Mouse (Mus musculus): ENCODE results near the gene Aes. TPM values are rescaled to one million over a fixed set of nuclear protein-coding genes. Genes with fewer than 3 reads are reported as not detected.

Aes gene
- total RNA-seq, 2 experiments from 2014 or later, result 821 to 843 TPM

DNA sequence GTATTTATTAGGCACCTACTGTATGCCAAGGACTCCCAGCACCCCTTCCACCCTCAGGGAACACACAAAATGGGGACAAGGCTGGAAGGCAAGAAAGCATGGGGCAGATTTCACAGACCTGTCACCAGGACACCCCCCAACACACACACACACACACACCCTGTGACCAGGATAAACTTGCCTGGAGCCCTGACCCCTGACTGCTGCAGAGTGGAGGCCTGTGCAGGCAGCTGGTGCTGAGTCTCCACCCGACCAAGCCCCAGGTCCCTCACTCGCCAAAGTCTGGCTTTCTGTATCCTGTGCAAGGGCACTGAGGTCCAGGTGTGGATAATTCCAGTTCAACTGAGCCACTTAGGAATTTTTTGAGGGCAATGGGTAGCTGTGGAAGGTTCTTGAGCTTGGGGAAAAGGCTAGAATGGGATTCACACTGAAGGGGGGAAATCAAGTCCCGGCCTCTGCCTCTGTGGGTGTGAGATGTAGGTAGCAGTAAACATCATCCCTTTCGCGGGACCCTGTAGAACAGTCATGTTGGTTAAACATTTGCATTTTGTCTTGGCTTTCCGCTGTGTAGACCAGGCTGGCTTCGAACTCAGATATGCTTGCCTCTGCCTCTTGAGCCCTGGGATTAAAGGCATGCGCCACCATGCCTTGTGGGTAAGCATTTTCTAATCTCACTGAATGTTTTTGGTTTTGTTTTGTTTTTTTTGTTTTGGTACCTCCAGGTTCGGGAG, 10.4 kb downstream of the Aes start:
- DNase-seq, result no peak

DNA sequence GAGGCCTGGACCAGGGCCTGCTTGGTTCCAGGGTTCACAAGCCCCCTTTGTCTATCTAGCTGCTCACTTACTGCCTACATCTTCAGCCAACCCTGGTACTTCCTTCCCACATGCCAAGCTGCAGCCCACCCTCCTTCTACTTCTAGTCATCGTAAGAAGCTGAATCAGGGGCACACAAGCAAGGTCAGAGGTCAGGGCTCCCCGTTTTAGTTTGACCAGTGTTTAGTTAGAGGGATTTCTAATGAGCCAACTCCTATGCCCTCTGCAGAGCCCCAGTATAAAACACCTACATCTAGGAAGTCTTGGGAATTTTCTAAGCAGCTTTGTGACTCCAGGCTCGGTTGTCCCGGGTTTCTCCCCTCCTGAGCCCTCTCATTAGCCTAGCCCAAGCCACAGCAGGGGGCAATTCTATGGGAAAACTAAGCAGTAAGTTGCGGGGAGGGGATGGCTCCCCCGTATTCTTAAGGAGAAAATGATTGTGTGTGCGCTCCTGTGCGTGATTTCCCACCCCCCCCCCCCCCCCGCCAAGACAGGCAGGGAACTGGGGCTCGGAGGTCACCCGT, 11.0 kb downstream of the Aes start:
- no peak for DNase-seq

DNA sequence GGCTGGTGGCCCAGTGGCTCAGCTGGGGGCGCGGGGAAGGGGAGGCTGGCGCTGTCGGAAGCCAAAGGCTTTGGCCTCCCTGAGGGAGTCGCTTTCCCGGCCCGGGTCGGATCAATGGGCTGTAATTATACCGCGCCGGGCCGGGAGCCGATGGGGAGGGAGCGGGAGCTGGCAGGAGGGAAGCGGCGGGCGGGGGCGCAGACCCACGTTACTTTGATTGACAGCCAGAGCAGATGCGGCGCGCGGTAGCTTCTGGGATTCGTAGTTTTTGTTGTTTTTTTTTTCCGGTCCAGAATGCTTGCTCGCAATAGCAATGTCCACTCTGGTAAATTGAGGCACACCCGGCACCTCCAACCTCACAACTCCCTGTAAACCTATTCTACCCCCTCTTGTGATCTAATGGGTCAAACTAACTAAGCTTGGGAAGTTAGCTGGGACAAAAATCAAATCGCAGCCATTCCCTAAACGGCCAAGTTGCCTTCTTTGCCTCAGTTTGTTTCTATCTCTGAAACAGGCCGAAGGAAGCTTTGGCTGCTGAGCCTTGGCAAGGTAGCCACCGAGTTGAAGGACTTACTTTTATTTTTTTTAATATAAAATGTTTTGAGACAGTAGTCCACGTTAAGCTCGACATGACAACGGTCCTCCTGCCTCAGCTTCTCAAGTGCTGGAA, 11.7 kb downstream of the Aes start:
- DNase-seq, result peak; percentile 97

DNA sequence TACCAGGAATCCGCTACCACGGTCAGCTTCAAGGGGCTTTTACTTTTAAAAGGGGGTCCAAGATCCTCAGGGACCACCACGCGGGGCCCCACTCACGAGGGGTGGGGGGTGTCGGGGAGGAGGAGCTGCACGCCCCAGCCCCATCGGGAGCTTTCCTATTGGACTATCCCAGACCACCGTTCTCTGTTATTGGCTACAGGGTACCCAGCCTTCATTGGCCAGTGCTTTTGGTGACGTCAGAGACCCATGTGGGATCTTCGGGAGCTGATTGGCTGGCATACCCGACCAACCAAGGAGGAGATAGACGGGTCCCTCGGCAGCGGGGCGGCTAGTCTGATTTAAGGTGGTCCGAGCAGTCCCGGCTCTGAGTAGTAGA, 12.2 kb downstream of the Aes start:
- DNase-seq, result peak; percentile 99

DNA sequence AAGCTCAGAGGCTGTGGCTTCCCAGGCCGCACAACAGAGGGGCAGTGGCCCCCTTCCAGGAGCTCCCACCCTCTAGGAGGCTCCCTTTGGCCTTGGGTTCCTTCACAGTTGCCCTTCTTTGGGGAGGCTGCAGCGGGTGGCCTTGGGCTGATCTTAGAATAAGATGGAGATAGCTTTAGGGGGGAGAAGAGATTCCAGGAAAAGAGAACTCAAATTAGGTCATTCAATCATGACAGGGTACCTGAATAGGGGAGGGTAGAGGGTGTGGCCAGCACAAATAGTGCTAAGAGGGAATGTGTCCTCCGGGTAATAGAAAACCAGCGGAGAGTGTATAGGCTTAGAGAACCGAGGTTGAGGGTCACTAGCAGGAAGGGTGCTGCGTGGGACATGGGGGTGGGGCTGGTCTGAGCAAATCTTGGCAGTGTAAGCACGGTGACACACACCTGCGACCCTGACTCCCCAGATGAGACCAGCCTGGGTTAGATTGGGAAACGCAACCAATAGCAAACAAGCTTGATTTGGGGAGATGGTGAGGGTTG, 12.9 kb downstream of the Aes start:
- DNase-seq, result no peak

DNA sequence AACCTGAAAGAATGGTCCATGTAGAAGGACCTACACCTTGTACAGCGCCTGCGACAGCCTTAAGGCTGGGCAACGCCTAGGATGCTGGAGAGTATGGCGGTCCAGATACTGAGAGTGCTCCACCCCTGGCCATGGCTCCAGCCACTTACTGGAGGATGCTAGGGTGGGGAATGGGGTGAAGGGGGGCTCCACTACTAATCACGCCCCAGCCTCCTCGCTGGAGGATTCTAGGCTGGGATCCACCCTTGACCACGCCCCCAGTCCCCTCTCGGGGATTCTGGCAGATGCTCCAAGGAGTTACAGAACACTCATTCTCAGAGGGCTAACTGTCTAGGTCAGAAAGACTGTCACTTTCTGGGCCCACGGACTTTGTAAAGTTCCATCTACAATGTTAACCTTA, 13.7 kb downstream of the Aes start:
- peak; percentile 60 for DNase-seq

DNA sequence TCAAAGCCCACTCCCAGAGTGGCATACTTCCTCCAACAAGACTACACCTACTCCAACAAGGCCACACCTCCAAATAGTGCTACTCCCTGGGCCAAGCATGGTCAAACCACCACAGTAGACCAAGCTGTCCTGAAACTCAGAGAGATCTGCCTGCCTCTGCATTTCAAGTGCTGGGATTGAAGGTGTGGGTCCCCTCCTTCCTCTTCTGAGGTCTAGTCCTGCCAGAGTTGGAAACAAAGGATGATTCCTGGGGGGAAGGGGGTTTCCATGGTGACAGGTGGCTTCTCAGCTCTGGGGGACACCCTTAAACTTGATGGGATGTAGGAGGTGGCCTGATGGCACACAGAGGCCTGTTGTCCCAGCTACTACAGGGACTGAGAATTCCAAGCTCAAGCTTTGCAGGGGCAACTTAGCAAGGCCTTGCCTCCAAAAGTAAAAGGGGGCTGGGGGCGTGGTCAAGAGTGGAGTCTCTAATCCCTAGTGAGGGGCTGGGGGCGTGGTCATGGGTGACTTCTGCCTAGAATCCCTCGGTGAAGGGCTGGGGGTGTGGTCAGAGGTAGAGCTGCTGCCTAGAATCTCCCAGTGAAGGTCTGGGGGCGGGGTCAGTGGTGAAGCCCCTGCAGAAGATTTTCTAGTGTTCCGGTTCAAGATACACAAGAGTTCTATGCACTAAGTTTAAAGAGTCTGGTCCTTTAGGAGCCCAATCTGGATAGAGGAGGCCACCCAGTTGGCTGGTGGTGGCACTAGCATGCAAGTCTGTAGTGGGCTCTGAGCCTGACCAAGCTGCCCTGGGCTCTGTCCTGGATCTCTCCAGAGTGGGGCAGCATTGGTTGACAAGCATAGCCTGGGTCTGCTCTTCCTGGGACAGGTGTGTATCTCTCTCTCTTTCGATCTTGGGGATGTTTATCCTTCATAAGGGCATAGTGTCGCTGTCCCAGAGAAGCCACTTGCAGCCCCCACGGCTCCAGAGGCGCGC, 15.1 kb downstream of the Aes start, which contains the start of gene Tle2:
Gene Tle2, plus strand, starts transcription at position 481 of the 976 bp plus-strand sequence.
- no peak for DNase-seq

DNA sequence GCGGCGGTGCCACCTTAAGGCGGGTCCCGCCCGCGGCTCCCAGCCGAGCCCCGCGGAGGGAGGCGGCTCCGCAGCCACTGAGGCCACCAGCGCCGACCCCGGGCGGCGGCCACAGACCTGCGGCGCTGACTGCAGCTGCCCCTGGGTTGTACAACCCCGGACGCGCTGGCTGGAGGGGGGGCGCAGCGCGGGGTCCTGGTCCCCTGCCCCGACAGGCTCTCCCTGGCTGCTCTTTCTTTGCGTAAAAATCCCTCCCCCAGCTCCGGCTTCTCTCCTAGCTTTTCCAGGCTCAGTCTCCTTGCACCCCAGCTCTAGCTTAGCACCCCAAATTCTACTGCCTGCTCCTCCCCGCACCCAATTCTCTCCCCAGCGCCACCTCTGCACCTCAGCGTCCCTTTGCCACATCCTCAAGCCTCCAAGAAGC, 15.9 kb downstream of the Aes start:
- peak; percentile 59 for DNase-seq

DNA sequence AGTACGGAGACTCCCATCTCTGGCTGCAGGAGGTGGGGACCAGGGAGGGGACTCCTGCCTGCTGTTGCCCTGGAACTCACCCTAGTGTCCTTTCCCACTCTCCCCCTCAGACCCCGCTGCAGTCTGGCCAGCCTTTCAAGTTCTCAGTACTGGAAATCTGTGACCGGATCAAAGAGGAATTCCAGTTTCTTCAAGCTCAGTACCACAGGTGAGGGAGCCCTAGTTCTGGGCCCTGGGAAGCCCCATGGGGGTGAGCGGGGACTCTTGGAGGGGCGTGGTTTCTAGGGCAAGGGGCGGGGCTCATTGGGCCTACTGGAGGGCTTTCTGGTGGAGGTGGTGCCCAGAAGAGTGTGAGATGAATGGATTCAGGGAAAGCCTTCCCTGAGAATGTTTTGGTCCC, 16.4 kb downstream of the Aes start:
- DNase-seq, result no peak

DNA sequence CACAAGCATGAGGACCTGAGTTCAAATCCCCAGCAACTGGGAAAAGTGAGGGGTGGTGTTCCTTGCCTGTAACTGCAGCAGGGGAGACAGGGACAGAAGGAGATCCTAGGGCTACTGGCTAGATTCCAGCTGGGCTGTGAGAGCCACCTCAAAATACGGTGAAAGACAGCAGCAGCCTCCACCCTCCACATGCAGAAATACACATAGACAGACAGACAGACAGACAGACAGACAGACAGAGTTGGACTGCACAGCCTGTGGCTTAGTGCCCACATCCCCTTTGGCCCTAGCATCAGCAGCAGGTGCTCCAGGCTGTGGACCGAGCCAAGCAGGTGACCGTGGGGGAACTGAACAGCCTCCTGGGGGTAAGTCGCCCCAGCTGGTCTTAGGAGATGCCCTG, 20.7 kb downstream of the Aes start:
- no peak for DNase-seq

DNA sequence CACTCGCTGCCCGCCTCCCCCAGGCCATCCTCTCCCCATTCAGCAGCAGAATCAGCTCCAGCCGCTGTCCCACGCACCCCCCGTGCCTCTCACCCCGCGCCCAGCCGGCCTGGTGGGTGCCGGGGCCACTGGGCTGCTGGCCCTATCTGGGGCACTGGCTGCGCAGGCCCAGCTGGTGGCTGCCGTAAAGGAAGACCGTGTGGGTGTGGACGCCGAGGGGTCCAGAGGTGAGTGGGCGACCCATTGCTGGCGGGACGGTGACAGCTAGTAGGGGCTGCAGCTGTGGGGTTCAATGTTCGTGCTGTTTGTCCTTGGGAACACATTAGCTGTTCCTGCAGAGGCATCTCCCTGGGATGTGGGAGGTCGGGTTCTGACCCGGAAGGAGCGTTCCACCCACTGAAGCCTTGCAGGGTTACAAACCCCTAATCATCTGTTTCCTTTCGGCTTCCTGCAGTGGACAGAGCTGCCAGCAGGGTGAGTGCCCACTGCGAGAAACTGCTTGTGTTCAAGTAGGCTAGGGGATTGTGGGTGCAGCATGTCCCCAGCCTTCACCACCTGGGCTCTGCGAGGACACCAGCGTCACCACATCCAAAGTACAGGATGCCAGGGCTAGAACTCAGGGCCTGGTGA, 21.3 kb downstream of the Aes start:
- no peak for DNase-seq

DNA sequence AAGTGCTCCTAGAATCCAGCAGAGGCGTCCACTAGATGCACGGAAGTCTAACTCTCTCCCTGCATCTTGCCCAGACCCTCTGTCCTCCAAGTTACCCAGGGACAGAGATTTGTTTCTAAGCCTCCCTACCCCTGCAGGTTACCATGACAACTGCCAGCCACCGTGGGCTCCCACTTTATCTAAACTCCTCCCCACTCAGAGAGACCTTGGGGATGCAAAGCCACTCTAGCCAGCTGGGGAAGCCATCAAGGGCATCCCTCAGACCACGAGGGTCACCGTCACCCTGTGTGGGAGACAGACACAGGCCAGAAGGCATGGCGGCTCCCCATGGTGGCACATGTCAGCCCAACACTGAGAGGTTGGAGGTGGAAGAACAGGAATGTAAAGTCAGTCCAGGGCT, 24.1 kb downstream of the Aes start:
- DNase-seq, result no peak

DNA sequence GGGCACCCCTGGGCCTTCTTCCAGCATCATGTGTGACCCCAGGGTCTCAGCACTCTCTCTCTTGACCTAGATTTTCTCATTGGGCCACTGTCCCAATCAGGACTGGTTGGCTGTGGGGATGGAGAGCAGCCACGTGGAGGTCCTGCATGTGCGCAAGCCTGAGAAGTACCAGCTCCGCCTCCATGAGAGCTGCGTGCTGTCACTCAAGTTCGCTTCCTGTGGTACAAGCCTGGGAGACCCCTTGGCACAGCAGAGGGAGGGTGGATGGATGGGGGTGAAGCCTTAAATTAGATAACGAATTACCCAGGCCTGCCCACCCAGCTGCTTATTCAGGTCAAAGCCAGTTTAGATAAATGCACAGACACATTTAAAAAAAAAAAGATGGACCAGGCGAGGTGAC, 29.5 kb downstream of the Aes start:
- no peak for DNase-seq

DNA sequence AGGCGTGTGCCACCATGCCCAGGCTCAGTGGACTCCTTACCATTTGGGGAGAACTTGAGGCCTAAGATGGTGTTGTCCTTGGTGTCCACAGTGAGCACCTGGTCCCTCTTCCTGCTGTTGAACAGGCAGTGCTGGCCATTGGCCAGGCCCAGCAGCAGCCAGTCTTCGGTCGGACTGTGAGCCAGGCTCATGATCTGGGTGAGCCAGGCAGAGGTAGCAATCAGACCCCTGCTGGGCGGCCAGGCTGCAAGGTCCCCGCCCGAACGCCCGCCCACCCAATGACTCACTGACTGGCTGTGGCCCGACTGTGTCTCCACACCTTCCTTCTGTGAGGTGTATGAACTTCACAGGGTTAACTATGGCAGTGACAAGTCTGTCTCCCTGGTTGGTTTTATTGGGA, 32.6 kb downstream of the Aes start:
- DNase-seq, result no peak

DNA sequence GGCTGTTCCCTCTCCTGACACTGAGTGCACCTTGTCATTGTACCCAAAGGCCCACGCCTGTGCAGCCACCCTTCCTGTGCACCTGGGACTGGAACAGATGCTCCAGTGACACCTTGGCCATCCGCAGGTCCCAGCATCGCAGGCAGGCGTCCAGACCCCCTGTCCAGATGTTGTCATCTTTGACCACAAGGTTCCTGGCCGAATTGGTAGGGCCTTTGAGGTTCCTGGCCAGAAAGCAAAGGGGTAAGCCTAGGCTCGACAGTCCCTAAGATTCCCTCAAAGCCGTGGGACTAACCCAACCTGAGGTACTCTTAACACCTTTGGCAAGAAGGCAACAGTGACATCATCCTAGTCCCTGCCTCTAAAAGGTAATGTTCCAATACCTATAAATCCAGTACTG, 33.3 kb downstream of the Aes start:
- no peak for DNase-seq

DNA sequence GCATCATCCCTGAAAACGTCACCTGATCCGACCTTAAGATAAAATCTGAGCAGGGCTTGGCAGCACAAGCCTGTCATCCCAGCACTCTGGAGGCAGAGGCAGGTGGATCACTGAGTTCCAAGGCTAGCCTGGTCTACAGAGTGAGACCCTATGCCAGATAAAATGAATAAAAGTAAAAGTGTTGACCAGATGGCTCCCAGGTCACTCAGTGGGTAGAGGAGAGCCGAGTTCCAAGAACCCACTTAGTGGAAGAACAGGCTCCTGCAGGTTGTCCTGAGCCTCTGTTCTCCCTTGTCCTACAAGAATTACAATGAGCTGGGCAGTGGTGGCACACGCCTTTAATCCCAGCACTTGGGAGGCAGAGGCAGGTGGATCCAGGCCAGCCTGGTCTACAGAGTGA, 33.9 kb downstream of the Aes start:
- no peak for DNase-seq

DNA sequence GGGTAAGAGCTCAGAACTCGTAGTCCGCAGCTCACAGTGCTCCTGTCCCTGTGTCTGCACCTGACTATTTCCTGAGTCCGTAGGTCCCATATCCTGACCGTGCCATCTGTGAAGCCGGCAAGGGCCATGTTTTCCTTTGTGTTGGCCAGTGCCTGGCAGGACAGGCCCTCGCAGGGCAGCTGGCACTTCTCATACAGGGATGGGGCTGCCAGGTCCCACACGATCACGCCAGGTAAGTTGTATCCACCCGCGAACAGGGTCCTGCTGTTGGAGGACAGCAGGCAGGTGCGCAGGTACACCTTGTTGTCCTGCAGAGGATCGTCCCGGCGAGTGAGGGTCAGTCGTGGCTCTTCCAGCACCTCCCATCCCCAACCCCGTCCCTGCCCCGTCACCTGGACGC, 34.6 kb downstream of the Aes start:
- no peak for DNase-seq

DNA sequence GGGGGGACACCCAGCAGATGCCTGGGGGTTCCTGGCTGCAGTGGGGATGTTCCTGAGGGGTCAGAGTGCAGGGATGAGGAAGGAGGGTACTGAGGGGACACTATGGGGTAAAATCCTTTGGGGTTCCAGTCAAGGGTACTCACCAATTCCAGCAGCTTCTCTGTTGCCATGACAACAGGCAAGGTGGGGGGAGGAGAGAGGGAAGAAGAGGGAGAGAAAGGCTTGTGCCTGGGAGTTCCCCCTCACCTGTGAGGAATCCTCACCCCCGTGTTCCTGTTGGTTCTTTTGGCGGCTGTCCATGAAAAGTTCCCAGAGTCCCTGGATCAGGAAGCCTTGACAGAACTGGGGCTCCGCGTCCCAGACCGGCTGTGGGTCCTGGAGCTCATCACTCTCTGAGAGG, 36.3 kb downstream of the Aes start:
- DNase-seq, result no peak

DNA sequence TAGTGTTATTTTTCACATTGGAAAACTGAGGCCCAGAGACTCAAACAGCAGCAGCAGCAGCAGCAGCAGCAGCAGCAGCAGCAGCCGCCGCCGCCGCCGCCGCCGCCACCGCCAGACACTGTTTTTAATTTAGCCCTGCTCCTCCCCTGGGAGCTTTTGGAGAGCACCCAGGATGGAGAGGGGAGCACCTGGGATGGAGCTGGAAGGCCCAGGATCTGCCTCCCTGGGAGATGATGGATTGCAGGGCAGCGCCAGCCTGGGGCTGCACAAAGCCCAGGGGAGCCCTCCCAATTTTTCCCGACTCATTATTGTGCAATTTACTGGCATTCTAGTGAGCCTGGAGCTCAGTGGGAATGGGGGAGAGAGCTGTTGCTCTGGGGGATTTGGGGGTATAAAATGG, 37.3 kb downstream of the Aes start:
- peak; percentile 36 for DNase-seq

DNA sequence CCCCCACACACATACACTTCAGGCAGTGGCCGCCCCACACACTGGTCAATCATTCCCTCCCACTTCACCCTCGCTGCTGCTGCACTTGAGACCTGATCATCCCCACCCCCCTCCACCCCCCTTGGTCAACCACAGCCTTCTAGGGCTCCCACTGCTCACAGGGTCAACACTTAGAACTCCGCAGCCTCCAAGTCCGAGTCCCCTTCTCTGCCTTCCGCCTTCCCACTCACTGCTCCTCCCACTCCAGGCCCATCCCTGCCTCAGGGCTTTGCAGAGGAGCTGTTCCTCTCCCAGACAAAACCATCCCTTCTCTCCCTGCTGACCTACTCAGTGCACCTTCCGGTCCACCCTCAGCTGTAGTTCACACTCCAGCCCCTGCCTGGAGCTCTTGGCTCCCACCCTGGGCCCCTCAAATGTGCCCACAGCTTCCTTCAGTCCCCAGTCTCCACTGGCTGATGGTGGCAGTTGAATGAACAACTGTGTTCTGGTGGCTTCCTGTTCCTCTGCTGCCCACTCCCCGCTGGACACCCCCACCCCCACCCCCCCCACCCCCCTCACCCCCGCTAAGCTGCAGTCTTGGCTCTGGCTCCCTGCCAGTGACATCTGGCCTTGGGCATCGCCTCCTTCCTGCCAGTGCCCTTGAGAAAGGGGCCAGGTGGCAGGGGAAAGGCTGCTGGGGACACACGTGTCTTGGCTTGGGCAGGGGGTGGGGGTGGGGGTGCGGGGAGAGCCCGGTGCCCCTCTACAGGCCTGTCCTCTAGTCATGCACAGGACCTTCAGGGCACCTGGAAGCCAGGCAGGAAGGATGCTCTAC, 38.1 kb downstream of the Aes start:
- peak; percentile 53 for DNase-seq

DNA sequence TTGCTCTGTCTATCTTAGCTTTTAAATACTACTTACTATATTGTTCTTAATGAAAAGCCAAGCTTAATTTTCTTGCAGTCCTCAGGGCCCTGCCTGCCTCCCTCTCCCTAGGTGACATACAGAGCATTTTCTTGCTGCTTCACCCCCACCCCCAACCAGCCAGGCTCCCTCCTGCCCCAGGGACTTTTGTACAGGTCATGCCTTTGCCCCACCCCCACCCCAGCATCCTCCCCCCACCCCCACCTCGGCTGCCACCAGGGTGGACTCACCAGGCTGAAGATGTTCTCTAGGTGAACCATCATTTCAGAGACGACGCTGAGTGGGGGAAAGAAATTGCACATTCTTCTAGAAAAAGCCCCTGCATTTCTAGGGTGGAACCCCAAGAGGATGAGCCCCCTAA, 39.1 kb downstream of the Aes start:
- DNase-seq, result no peak
